Mouse (Mus musculus) kidney, adult 9 months (tissue): ENCODE measurements around the gene Dlgap1.
"Not testable (repeated sequence)": the region's sequence is repeated elsewhere in the genome, so short reads cannot be mapped to it uniquely, and the experiment has no call there.

ENCODE experiments used
- DNase-seq: peaks from one replicate; pipeline ENCODE4 v3.0.0; 2022

The Dlgap1 gene

DNA sequence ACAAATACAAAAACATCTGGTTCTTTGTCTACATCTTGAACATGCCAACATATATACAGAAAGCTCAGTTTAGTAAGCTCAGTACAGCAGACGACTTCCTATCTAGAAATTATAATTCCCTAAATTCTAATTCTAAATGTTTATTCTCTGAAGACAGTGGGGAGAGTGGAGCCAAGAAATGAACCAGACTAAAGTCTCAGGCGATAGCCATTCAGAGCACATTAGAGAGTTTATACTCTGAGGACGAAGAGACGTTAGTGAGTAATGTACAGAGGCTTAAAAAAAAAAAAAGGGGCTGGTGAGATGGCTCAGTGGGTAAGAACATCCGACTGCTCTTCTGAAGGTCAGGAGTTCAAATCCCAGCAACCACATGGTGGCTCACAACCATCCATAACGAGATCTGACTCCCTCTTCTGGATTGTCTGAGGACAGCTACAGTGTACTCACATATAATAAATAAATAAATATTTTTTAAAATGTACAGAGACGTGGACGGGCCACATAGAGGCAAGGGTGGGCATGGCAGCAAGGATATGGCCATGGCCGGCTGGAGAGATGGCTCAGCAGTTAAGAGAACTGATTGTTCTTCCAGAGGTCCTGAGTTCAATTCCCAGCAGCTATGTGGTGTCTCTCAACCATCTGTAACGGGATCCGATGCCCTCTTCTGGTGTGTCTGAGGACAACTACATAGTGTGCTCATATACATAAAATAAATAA lies 858.7 kb downstream of the Dlgap1 start:
- not testable (repeated sequence) for DNase-seq

DNA sequence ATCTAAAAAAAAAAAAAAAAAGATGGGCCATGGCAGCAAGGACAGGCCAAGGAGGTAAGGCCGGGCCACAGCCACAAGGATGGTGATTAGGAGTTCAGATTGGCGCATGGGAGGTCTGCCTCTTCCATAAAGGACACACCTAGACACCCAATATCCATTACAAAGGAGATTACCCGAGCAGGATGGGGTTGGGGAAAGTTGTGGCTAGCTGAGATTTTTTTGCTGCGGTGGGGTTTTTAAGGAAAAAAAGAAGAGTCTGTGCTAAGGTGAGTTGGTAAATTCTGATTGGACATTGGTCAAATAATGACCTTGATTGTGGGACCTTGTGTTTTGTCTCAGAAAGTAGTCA lies 859.3 kb downstream of the Dlgap1 start:
- no peak for DNase-seq

DNA sequence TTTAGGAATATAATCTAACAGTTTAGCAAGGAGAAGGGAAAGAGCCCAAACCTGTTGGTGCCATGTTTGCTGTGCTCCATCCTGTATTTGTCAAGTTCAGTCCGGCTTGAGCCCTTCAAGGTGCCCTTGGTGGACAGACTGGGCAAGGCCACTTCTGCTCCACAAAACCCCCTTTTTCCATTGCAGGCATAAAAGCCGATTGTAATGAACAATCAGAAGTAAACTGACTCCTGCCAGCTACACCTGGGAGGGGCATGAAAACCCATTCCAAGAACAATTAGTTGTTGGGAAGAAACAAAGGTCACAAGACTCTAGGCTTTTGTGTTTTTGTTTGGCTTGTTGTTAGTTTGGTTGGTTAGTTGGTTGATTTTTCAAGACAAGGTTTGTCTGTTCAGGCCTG lies 859.7 kb downstream of the Dlgap1 start:
- DNase-seq = no peak

DNA sequence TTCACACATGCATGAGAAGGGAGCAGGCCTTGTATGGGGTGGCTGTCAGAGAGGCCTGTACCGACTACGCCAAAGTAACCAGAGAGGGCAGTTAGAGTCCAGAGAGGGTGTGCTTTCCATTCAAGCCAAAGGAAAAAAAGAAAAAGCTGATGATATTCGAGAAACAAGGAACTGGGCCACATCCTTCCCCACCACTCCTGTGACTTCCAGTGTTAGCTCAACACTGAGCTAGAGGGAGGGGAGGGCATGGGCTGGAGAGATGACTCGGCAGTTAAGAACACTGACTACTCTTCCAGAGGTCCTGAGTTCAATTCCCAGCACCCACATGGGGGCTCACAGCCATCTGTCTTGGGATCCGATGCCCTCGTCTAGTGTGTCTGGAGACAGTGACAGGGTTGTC lies 860.3 kb downstream of the Dlgap1 start:
- DNase-seq = no peak

DNA sequence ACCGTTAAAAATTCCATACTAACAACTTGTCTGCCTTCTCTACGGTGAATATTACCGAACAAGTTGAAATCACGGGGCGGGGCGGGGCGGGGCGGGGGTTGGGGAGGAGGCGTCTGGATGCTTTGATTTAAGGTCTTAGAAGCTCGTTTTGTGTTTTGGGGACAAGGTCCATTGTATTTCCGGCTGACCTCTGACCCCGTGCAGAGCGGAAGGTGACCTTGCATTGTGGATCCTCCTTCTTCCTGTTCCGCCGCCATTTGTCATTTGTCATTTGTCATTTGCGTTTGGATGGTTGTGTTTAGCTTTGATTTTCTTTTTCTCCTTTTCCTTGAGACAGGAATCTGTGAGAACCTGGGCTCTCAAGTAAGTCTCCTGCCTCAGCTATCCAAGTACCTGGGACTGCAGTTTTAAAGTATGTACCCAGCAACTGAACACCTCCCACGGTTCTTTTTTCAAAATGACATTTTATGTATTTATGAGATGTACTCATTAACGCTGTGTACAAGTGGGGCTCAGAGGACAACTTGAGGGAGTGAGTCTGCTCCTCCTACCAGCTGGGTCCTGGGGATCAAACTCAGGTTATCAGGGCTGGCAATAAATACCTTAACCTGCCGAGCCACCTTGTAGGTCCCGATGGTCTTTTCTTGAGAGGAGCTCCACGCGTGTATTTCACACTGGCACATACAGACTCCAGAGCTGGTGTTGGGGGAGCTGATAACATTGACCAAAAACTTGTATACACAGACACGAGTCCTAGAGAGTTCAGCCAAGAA lies 861.3 kb downstream of the Dlgap1 start:
- DNase-seq = no peak

DNA sequence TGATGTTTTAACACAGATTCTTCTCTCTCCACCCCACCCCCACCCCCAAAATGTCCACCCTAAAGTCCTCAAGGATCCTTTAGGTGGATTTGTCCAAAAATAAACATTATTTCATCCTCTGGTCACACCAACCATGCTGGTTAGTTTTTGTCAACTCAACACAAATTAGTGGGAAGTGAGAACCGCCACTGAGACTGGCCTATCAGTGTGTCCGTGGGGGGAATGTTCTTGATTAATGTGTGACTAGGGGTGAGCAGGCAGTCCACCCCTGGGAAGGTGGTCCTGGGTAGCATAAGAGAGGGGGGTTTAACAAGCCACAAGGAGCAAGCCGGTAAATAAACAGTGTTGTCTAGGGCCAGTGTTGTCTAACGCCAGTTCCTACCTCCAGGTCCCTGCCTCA lies 862.7 kb downstream of the Dlgap1 start:
- DNase-seq = no peak

DNA sequence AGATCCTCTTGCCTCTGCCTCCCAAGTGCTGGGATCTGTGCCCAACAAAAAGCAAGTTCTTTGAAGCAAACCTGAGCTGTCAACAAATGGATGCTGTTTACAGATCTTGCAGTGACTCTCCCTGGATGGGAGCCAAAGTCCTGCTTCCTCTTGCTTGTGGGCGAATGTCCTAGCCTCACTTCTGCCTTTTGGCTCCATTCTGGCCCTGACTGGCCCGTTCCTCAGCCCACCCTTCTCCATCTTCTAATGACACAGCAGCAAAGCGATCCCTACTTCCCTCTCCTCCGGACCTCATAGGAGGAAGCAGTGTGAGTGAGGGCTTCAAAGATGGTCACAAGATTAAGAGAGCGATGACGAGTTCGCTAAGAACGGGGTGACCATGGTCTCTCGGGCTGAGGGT lies 863.7 kb downstream of the Dlgap1 start:
- peak; percentile 46 for DNase-seq

DNA sequence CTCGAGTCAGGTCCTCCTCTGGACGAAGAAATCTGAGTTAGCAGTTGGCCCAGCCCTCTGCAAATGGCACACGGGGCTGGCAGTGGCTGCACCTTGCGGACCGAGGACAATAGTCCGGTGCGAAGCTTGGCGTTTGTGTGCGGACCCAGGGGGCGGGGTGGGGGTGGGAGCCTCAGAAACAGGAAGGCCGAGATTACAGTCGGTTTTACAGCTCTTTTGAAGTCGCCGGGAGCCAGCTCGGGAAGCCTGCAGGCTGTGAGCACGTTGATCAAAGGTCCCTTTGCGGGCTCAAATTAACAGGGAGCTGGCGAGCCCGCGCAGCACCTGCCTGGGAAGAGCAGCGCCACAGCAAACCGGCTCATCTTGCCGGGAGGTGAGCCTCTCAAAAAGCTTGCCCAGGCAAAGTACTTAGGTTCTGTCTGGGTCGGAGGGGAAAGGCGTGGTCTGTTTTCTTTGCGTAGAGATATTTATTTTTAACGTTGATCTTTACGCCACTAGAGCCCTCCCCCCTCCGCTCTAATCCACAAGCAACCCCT lies 865.6 kb downstream of the Dlgap1 start:
- DNase-seq = peak; percentile 65

DNA sequence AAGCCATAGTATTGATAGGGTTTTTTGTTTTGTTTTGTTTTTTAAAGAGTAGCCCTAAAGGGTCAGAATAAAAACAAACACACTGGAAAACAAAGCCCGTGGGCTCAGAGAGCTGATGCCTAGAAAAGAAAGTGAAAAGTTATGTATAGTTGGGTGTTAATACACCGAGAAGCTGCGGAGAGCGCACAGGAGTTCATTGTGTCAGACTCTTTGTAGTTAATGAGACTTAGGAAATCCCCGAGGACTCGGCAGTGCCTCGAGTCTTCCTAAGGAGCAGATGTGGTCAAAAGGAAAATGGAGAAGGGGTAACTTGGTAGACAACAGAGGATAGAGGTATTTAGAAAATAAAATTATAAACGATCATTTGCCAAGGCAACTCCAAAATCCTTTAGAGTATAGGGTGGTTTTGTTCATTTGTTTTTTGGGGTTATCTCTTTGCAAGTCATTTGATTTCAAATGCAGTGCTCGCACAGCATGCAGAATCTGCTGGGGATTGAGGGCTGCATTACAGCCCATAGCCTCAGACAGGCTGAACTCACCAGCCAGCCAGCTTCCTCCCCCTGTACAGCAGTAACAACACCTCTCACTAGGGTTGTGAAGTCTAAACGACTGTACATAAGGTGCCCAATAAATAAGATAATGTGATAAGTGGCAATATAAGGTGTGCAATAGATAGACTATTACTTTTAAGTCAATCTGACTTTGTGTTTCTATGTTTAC lies 866.4 kb downstream of the Dlgap1 start:
- no peak for DNase-seq

DNA sequence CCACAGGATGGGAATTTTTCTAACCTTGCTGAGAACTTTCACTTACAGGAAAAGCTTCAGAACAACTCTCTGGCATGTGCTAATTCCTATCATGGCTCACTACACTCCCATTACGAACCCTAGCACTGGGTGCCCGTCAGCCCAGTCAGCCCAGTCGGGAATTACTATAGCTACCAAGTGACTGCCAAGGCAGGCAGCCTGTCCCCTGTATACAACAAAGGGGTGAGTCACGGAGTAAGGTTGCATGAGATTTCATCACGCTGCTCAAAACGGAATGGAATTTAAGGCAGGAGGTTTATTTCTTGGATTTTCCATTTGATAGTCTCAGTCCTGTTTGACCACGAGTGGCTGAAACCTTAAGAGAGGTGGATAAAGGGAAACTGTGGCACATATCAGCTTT lies 867.9 kb downstream of the Dlgap1 start:
- DNase-seq = no peak

DNA sequence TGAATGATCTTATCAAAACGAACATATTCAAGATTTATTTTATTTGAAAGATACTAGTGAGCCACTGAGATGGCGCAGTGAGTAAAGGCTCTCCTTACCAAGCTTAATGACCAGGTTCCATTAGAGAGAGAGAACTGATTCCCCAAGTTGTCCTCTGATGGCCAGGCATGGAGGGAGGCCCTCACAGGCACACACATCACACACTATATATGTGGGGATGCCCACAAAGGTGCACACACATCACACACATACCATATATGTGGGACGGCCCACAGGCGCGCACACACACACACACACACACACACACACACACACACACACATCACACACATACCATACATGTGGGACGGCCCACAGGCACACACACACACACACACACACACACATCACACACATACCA lies 868.6 kb downstream of the Dlgap1 start:
- not testable (repeated sequence) for DNase-seq

DNA sequence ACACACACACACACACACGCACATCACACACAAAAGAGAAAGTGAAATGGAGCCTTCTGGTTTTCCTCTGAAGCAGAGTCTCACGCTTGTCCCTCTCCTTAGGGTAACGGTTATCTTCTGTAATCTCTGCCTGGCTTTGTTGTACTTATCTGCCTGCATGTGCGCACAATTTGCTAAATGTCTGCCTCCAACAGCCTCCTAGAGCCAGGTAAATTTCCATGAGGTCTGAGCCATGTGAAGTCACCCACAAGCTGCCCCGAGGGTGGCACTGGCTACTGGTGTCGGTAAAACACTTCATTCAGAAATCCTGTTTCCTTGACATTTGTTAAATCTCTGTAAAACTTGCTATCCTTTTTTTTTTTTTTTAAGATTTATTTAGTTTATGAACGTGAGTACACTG lies 869.2 kb downstream of the Dlgap1 start:
- DNase-seq = no peak

DNA sequence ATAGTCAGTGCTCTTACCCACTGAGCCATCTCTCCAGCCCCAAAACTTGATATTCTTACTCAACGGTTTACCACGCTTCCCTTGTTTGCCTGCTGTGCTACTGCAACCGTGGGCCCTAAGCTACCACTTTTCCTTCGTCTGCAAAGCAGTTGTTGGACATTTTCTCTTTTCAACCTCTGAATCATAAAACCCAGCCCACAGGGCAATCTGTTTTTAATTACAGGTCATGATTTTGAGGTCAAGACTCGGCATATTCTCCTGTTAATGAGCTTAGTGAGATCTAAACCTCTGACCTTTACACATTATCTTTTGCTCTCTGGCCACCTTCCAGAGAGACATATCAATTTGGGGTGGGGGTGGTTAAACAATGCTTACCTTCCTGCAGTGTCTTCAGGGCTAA lies 869.7 kb downstream of the Dlgap1 start:
- no peak for DNase-seq

DNA sequence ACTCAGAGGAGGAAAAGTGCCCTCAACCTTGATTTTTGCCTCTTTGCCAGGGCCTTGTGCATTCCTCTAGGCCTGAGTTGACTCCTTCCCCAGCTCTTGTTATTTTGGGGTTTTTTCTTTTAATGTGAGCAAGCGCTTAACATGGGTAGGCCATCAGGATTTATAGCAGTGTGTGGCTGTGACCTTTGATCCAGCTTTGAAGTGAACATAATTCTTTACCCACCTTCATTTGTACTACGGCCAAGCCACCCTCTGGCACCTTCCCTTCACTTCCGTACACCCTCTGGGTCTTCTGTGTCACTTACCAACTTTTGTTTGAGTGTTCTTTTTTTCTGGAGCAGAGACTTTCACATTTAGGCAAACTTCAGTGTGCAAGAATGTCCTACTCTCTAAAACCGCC lies 874.4 kb downstream of the Dlgap1 start:
- DNase-seq = no peak

DNA sequence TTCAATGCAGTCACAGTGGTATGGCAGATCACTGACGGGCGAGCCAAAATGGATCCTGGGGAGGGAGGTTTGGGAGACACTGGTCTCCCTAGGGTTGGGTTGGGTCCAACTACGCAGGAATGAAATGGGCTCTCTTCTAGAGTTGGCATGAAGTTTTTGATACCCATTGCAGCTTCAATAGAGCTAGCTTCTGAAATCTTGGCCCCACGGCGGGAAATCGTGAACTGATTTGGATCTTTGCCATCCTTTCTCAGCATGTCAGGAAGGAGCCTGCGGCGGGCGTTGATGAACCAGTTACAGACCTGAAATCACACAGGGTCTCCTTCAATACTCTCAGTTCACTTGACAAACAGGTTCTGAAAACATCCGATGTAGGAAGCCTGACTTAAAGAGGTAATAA lies 876.1 kb downstream of the Dlgap1 start:
- peak; percentile 53 for DNase-seq

DNA sequence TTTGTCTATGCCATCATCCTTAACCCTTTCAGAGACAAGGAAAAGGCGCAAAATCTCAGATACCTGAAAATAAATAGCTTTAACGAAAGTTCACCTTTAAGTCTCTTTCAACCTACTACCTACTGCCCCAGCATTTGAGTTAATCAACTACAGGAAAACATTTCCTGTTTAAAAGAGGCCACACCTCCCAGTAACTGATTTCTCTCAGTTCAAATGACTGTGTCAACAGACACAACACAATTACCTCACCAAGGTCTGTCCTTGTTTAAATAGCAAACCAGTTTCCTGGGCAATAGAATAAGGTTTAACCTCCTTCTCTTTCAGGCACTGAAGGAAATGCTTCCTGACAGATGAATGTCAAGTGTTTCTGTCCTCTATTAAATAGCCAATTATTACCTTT lies 876.7 kb downstream of the Dlgap1 start:
- DNase-seq = peak; percentile 89

DNA sequence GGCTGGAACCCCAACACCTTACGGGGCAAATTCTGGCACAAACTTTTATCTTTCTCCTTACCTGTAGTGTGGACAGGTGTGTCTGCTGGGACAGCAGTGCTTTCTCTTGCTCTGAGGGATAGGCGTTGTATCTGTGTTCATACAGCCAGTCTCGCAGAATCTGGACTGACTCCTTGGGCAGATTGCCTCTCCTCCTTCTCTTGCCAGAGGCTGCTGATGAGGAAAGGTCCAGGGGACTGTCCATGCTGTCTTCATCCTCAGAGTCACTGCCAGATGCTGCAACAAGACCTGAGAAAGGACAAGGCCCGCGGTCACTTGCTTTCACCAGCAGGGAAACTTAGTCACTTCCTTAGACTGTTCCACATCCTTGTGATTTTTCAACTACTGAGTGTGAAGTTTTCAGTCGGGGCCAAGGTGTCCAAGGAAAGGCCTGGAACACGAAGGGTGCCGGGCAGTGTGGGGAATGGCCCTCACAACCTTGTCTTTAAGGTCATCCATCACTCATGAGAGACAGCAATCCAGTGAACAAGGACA lies 877.3 kb downstream of the Dlgap1 start:
- peak; percentile 32 for DNase-seq

DNA sequence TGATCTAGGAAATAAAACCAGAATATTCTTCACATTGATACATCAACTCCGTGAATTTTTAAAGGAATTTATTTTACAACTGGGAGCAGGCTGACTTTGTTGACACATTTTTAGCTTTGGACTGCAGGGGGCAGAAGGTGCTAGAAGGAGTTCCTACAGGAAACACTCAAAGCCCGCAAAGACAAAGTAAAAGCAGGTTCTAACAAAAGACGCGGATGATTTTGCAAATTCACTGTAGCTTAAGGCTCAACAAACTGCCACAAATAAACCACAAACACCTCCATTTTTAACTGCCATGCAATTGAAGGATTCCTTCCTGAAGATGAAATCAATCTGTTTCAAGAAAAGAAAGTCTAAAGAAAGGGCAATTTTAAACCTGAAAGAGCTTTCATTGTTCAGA lies 878.2 kb downstream of the Dlgap1 start:
- peak; percentile 79 for DNase-seq

DNA sequence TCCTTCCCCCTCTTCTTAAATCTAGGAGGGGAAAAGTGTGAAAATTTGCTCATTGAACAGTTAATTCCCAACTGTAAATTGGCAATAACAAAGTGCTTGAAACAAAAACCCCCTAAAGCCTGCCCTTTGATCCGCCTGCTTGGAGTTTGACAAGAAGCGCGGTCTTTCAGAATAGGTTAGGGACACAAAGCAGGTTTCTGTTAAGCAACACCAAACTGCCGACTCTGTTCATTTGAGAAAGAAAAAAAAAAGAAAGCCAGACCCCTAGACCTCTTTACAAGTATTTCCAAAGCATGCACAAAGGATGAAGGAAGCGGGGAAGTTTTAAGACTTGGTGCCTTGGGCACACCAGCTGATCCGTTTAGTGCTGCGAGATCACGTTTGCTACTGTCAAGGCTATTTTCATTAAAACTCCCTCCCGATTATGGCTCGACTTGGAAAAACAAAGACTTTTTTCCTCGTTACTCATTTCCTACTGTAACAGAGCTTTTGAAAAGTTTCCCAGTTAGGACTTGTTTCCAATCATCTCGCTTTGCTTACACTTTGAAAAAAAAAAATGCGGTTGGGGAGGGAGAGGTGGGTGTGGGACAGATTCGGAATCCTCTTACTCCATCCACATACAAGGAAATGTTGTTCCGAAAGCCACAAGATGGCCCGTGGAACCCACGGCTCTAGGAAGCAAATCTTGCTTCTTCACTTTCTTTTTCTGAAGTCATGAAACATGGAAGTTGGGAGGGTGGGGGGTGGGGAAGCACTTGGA lies 879.1 kb downstream of the Dlgap1 start:
- DNase-seq = peak; percentile 60

DNA sequence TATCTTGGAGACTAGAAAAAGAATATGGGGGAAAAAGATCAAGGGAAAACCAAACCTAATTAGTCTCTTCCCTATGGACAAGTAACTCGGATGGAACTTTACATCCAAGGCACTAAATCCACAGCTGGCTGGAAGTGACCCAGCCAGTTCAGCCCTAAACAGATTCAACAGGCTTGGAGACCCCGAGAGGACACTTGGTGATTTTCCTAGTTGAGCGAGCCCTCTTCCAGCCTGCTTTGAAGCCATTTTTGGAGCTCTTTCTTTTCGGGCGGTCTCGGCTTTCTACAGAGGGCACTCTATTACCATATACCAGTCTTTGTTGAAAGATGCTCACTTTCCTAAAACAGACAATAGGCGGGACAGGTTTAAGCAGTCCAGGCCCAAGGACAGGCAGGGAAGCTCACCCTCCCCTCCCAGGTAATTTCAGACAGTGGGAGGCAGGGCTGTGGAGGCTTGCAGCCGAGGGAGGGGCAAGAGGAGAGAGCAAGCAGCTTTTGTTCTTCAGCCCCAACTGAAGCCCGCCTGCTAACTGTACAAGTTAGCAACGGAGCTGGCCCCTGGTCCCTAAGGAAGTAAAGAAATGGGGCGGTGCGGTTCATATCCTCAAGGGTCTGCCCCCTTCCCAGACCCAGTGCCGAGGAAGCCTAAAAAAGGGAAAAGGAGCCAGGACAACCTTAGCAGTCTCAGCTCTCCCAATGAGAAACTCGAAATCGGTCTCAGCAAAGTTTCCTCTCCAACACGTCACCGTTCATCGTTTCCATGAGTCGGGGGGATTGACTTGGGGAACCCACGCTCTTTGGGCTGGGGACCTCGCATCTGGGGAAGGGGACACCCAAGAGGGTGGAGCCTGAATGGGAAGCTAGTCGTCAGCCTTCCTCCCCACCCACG lies 879.9 kb downstream of the Dlgap1 start:
- DNase-seq = peak; percentile 62

DNA sequence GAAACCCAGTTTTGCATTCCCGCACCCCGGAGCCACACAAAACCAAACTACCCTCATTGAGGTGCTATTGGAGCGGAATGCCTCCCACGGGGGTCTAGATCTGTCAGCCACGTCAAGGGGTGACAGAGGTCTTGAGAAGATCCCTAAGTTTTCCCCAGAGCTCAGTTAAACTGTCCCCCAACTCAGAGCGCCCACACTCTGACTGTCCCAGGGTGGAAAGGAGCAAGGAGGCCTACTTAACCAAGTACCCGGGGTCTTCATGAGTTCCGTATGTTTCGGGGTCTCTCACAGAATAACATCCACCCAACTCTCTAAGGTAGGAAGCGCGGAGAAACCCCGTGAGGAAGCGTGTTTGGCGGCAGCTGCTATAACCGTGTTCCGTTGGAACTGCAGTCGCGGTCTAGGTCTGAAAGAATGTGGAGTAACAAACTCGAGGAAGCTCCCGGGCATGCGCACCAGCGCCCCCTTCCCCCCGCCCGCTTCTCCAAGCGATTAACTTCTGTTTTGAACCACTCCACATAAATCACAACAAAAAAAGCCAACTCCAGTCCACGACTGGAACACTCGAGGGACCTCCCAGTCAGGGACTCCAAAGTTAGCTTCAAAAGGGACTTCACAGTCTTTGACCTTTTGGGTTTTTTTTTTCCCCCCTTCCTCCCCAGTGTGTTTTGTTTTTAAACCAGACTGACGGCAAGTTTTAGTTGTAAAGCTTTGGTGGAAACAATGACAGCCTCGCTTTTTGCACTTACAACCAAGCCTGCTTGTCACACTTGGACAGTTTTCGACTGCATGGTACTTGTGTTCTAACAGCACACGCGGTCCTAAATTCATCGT lies 880.7 kb downstream of the Dlgap1 start:
- peak; percentile 97 for DNase-seq
